Mouse (Mus musculus): Measurements from ENCODE around the gene Sema3a. TPM values are rescaled to one million over a fixed set of nuclear protein-coding genes. Genes with fewer than 3 reads are reported as not detected.
"Not testable (repeated sequence)": the region's sequence is repeated elsewhere in the genome, so short reads cannot be mapped to it uniquely, and the experiment has no call there.

Gene Sema3a
- total RNA-seq, 2 experiments from 2014 or later = 21.0 to 31.1 TPM

GRCm38 (mm10) chr5:13585559-13586207 is 460.5 kb downstream of the Sema3a start:
- intact Hi-C loops (cut with DNase I) = loop anchor here (1.0 to 5.0 kb wide), 3 partner anchors 180 to 1019 kb away; no protein-coding TSS in a partner anchor
- H3K27ac ChIP-seq = no peak overlapping the region
- peak; percentile 69 for TF ChIP-seq CTCF (IDR thresholded peaks at IDR 0.05)
- H3K4me3 ChIP-seq = no peak overlapping the region
- DNase-seq (ENCODE audit: extremely low spot score in 1 of 2, low spot score in 2 of 2) = no peak

- intact Hi-C loops (cut with DNase I) = no loop called here
- TF ChIP-seq CTCF (IDR thresholded peaks at IDR 0.05) = no peak
- Histone ChIP-seq H3K4me3 (no peak overlapping the region), H3K27ac (no peak overlapping the region)
- DNase-seq (ENCODE audit: extremely low spot score in 1 of 2, low spot score in 2 of 2) = no peak
These were observed 469.2 kb downstream of the Sema3a start for GRCm38 (mm10) chr5:13594422-13594821.

GRCm38 (mm10) chr5:13611631-13612030 is 486.4 kb downstream of the Sema3a start:
- TF ChIP-seq CTCF (IDR thresholded peaks at IDR 0.05) = no peak
- intact Hi-C loops (cut with DNase I) = no loop called here
- no peak overlapping the region for H3K27ac ChIP-seq

GRCm38 (mm10) chr5:13612088-13612487 is 486.9 kb downstream of the Sema3a start:
- no peak overlapping the region for H3K27ac ChIP-seq
- intact Hi-C loops (cut with DNase I) = no loop called here
- H3K4me3 ChIP-seq = no peak overlapping the region
- no peak for TF ChIP-seq CTCF (IDR thresholded peaks at IDR 0.05)
- no peak for DNase-seq (ENCODE audit: extremely low spot score in 1 of 2, low spot score in 2 of 2)

More at GRCm38 (mm10) chr5:13611631-13612030, 486.4 kb downstream of the Sema3a start:
- no peak overlapping the region for H3K4me3 ChIP-seq
- no peak for DNase-seq (ENCODE audit: extremely low spot score in 1 of 2, low spot score in 2 of 2)

GRCm38 (mm10) chr5:13614575-13614974 is 489.4 kb downstream of the Sema3a start:
- intact Hi-C loops (cut with DNase I); H3K4me3 ChIP-seq; DNase-seq (ENCODE audit: extremely low spot score in 1 of 2, low spot score in 2 of 2); H3K27ac ChIP-seq: not testable (repeated sequence)

GRCm38 (mm10) chr5:13615907-13616306 is 490.7 kb downstream of the Sema3a start:
- Histone ChIP-seq H3K27ac (no peak overlapping the region), H3K4me3 (no peak overlapping the region)
- no peak for TF ChIP-seq CTCF (IDR thresholded peaks at IDR 0.05)
- DNase-seq (ENCODE audit: extremely low spot score in 1 of 2, low spot score in 2 of 2) = no peak
- intact Hi-C loops (cut with DNase I) = no loop called here

GRCm38 (mm10) chr5:13622578-13622977 is 497.4 kb downstream of the Sema3a start:
- intact Hi-C loops (cut with DNase I) = loop anchor here (10.0 kb wide), 1 partner anchor 458 kb away; no protein-coding TSS in a partner anchor
- TF ChIP-seq CTCF (IDR thresholded peaks at IDR 0.05) = no peak
- Histone ChIP-seq H3K4me3 (no peak overlapping the region), H3K27ac (no peak overlapping the region)
- no peak for DNase-seq (ENCODE audit: extremely low spot score in 1 of 2, low spot score in 2 of 2)

GRCm38 (mm10) chr5:13624754-13625153 is 499.5 kb downstream of the Sema3a start:
- DNase-seq (ENCODE audit: extremely low spot score in 1 of 2, low spot score in 2 of 2) = no peak
- no peak for TF ChIP-seq CTCF (IDR thresholded peaks at IDR 0.05)
- intact Hi-C loops (cut with DNase I) = loop anchor here (10.0 kb wide), 1 partner anchor 460 kb away; no protein-coding TSS in a partner anchor

GRCm38 (mm10) chr5:13626093-13626492 is 500.9 kb downstream of the Sema3a start:
- no peak overlapping the region for H3K4me3 ChIP-seq
- H3K27ac ChIP-seq = no peak overlapping the region
- no peak for DNase-seq (ENCODE audit: extremely low spot score in 1 of 2, low spot score in 2 of 2)
- intact Hi-C loops (cut with DNase I) = loop anchor here (10.0 kb wide), 1 partner anchor 461 kb away; no protein-coding TSS in a partner anchor
- no peak for TF ChIP-seq CTCF (IDR thresholded peaks at IDR 0.05)

More at GRCm38 (mm10) chr5:13624754-13625153, 499.5 kb downstream of the Sema3a start:
- H3K4me3 ChIP-seq = no peak overlapping the region
- no peak overlapping the region for H3K27ac ChIP-seq

- intact Hi-C loops (cut with DNase I) = loop anchor here (1.0 to 10.0 kb wide), 3 partner anchors 232 to 1066 kb away; no protein-coding TSS in a partner anchor
- H3K27ac ChIP-seq = no peak overlapping the region
These were observed 503.5 kb downstream of the Sema3a start for GRCm38 (mm10) chr5:13628606-13629311.

GRCm38 (mm10) chr5:13629916-13630315 is 504.7 kb downstream of the Sema3a start:
- intact Hi-C loops (cut with DNase I) = loop anchor here (1.0 to 10.0 kb wide), 4 partner anchors 233 to 1068 kb away; no protein-coding TSS in a partner anchor
- TF ChIP-seq CTCF (IDR thresholded peaks at IDR 0.05) = no peak
- no peak overlapping the region for H3K27ac ChIP-seq
- DNase-seq (ENCODE audit: extremely low spot score in 1 of 2, low spot score in 2 of 2) = no peak
- no peak overlapping the region for H3K4me3 ChIP-seq

More at GRCm38 (mm10) chr5:13628606-13629311, 503.5 kb downstream of the Sema3a start:
- DNase-seq (ENCODE audit: extremely low spot score in 1 of 2, low spot score in 2 of 2) = peak; percentile 76 to 84
- peak overlapping the region; percentile 47 for H3K4me3 ChIP-seq
- TF ChIP-seq CTCF (IDR thresholded peaks at IDR 0.05) = peak; percentile 94

- no peak for DNase-seq (ENCODE audit: extremely low spot score in 1 of 2, low spot score in 2 of 2)
- TF ChIP-seq CTCF (IDR thresholded peaks at IDR 0.05) = peak; percentile 48
- no peak overlapping the region for H3K27ac ChIP-seq
- intact Hi-C loops (cut with DNase I) = loop anchor here (2.0 kb wide), 1 partner anchor 588 kb away; no protein-coding TSS in a partner anchor
- H3K4me3 ChIP-seq = no peak overlapping the region
These were observed 505.5 kb downstream of the Sema3a start for GRCm38 (mm10) chr5:13630692-13631091.

Data from left cerebral cortex, adult 2 months (tissue).